Mouse (Mus musculus) brain, embryonic 14.5 days (tissue): ENCODE measurements at regions not wholly inside any gene's neighbourhood (a gene's known extent, or its start where the extent isn't known, plus 50 kb on each side); places are given as distances from the start of the nearest gene placed in this dataset.

Source experiments
- DNase-seq: peaks from one replicate; pipeline ENCODE4 v3.0.0-alpha.2; 2011; ENCODE audit warnings: low read depth
- CTCF ChIP-seq: fragments of 200-500 bp; IDR thresholded peaks from 2 replicates; pipeline ENCODE4 v1.5.1; 2012; ENCODE audit warnings: inconsistent platforms, mild to moderate bottlenecking, moderate library complexity, borderline replicate concordance; ENCODE audit not compliant: insufficient read depth, insufficient read length; ENCODE audit errors: extremely low read depth
- POLR2A ChIP-seq: fragments of 200-500 bp; IDR thresholded peaks from 2 replicates; pipeline ENCODE4 v1.6.1; 2012; ENCODE audit warnings: mild to moderate bottlenecking, inconsistent platforms, borderline replicate concordance; ENCODE audit not compliant: poor library complexity, insufficient read depth, insufficient read length, severe bottlenecking; ENCODE audit errors: extremely low read depth

DNA sequence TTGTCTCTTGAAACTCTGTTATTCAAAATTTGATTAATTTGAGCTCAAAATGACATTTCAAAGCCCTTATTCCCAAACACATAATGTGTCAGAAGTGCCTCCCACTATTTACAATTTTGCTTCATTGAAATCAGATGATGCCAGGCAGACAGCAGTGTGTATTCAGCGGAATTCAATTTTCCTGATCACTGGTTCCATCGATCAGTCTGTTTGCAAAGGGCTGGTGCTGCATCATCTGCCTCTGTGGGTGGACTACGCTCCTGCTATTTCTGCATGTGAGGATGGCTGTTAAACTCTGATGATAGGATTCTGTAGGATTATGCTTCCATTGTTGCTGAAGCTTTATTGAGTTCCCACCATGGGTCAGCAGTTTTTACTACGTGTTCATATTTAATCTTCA lies 149.0 kb upstream of the Masp1 start:
- peak; percentile 38 for DNase-seq
- no peak for TF ChIP-seq CTCF
- TF ChIP-seq POLR2A: no peak
